Mouse (Mus musculus) urinary bladder, postnatal 0 days (tissue): Measurements from ENCODE around the gene Olfr1093. TPM values are rescaled to one million over a fixed set of nuclear protein-coding genes. Genes with fewer than 3 reads are reported as not detected.

Experiments
- polyA plus RNA-seq: library from polyadenylated mRNA; unstranded; fragments of >200 nt; fragmentation: Nextera tagmentation; extraction: Ambion mirVana; gene quantifications from 2 replicates; pipeline ENCODE4 v1.2.1, GENCODE M21; 2015

The Olfr1093 gene
- not detected in 2 replicates for polyA plus RNA-seq

GRCm38 (mm10) chr2:86782179-86782578 lies at the start of gene Olfr1093:
Gene Olfr1093 (plus strand): TSS chr2:86782479.

GRCm38 (mm10) chr2:86733601-86734000 lies 48.7 kb upstream of the Olfr1093 start, which contains the start of gene Olfr1089:
Gene Olfr1089 (minus strand): TSS chr2:86733701.

GRCm38 (mm10) chr2:86758893-86759292 lies 23.4 kb upstream of the Olfr1093 start, which contains the start of gene Olfr1090:
Gene Olfr1090 (minus strand): TSS chr2:86758993.

GRCm38 (mm10) chr2:86809918-86810317 lies 27.6 kb downstream of the Olfr1093 start, which contains the start of gene Olfr141:
Gene Olfr141 (minus strand): TSS chr2:86810018.

GRCm38 (mm10) chr2:86824363-86824762 lies 42.1 kb downstream of the Olfr1093 start, which contains the start of gene Olfr1094:
Gene Olfr1094 (plus strand): TSS chr2:86824663.

Other genes starting within 250 kb of the Olfr1093 start
- gene Olfr1079, start 240.0 kb upstream of the Olfr1093 start, polyA plus RNA-seq: not detected in 2 replicates
- gene Olfr1080, start 224.2 kb upstream of the Olfr1093 start, polyA plus RNA-seq: not detected in 2 replicates
- gene Olfr1082, start 183.5 kb upstream of the Olfr1093 start, polyA plus RNA-seq: not detected in 2 replicates
- not detected in 2 replicates for gene Olfr1084, start 142.8 kb upstream of the Olfr1093 start, polyA plus RNA-seq
- gene Olfr1085, start 120.5 kb upstream of the Olfr1093 start, polyA plus RNA-seq: not detected in 2 replicates
- gene Olfr1086, start 102.4 kb upstream of the Olfr1093 start, polyA plus RNA-seq: not detected in 2 replicates
- not detected in 2 replicates for gene Olfr1087, start 84.1 kb upstream of the Olfr1093 start, polyA plus RNA-seq
- gene Olfr1089, start 48.8 kb upstream of the Olfr1093 start, polyA plus RNA-seq: not detected in 2 replicates
- not detected in 2 replicates for gene Olfr1090, start 23.5 kb upstream of the Olfr1093 start, polyA plus RNA-seq
- gene Olfr141, start 27.5 kb downstream of the Olfr1093 start, polyA plus RNA-seq: not detected in 2 replicates
- not detected in 2 replicates for gene Olfr1094, start 42.2 kb downstream of the Olfr1093 start, polyA plus RNA-seq
- gene Olfr1095, start 69.2 kb downstream of the Olfr1093 start, polyA plus RNA-seq: not detected in 2 replicates
- not detected in 2 replicates for gene Gm13723, start 92.3 kb downstream of the Olfr1093 start, polyA plus RNA-seq
- not detected in 2 replicates for gene Olfr1097, start 109.7 kb downstream of the Olfr1093 start, polyA plus RNA-seq
- gene Olfr1098, start 142.1 kb downstream of the Olfr1093 start, polyA plus RNA-seq: not detected in 2 replicates
- not detected in 2 replicates for gene Olfr1099, start 178.2 kb downstream of the Olfr1093 start, polyA plus RNA-seq
- gene Olfr1100, start 197.5 kb downstream of the Olfr1093 start, polyA plus RNA-seq: not detected in 2 replicates
- not detected in 2 replicates for gene Olfr1101, start 208.7 kb downstream of the Olfr1093 start, polyA plus RNA-seq
- not detected in 2 replicates for gene Olfr1102, start 215.9 kb downstream of the Olfr1093 start, polyA plus RNA-seq
- gene Olfr1104, start 244.6 kb downstream of the Olfr1093 start, polyA plus RNA-seq: not detected in 2 replicates